Mouse (Mus musculus) frontal cortex, postnatal 25 days (tissue): ENCODE results near the gene Nek11.

Source experiments
- DNase-seq, 2 experiments: peaks; one replicate each; pipeline ENCODE4 v3.0.0; 2022; ENCODE audit warnings: low spot score in 2 of 2

The Nek11 gene

DNA sequence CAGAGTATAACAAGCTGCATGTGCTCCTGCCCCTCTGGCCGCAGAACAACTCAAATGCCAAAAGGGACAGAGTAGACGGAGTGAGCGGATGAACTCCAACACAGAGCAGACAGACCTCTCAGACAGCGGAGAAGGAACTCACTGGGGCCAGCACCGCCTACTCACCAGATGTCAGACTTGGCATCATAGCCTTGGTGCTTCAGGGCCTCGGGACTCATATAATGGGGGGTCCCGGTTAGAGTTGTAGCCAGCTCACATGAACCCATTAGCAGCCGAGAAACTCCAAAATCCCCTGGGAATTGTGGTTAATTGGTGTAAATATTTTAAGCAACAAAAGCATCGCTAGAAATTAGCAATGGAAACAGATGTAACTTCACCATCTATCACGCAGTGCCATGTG lies 82.1 kb downstream of the Nek11 start:
- DNase-seq = no peak

- no peak for DNase-seq
These were observed 82.6 kb downstream of the Nek11 start for GRCm38 (mm10) chr9:105312686-105313085.

- peak in 1 of 2 experiments; percentile 33 for DNase-seq
These were observed 85.6 kb downstream of the Nek11 start for GRCm38 (mm10) chr9:105309553-105310281.

DNA sequence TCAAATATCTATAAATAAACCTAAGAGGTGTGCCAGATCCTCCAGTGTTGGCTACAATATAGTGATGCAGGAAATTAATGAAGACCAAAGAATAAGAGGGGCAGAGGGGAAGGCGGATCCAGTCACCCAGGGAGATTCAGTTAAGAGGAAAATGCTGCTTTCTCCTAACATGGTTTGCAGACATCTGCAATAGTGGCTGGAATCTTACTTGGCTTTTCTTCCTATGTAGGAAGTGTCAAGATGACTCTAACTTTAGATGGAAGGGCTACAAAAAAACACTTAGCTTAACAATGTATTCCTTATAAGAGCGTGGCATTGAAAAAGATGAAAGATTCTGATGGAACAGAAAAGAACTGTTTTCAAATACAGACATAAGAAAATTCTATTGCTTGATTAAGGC lies 89.3 kb downstream of the Nek11 start:
- DNase-seq = no peak

GRCm38 (mm10) chr9:105302230-105302629 lies 93.1 kb downstream of the Nek11 start:
- no peak for DNase-seq

- DNase-seq = no peak
These were observed 93.9 kb downstream of the Nek11 start for GRCm38 (mm10) chr9:105301396-105301795.

DNA sequence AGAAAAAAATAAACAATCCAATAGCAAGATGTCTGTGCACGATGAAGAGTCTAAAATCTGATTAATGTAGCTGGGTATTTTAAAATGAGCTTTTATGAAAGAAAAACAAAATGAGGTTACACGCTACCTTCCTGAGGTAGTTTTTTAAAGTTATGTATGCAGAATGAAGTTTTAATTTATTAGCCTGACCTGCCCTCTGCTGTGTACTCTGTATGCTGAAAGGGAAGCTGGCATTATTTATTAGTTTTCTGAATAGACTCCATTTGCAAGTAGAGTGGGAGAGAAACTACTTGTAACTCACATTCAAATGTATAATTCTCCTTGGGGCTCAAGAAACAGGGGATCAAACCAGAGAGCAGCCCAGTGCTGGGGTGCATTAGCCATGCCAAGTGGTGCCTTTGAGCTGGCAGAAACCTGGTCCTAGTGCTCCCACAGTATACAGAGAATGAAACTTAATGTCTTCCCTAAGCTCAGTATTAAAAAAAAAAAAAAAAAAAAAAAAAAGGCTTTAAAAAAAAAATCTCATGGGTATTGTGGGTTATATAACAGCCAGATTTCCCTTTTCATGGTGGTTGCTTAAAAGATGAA lies 94.5 kb downstream of the Nek11 start:
- no peak for DNase-seq

DNA sequence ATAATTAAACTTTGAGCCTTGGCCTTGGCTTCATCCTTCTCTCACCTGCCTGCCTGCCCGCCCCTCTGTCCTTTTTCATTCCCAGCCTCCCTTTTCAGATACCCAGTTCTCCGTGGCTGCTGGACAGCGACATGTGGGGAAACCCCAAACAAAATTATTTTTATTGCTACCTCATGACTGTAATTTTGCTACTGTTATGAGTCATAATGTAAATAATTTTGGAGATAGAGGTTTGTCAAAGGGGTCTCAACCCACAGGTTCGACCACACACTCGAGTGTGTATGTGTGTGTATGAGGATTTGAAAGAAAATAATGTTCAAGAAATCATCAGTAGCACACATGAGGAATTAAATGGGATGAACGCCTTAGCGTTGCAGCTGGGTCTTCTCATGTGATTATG lies 110.7 kb downstream of the Nek11 start:
- DNase-seq = no peak

DNA sequence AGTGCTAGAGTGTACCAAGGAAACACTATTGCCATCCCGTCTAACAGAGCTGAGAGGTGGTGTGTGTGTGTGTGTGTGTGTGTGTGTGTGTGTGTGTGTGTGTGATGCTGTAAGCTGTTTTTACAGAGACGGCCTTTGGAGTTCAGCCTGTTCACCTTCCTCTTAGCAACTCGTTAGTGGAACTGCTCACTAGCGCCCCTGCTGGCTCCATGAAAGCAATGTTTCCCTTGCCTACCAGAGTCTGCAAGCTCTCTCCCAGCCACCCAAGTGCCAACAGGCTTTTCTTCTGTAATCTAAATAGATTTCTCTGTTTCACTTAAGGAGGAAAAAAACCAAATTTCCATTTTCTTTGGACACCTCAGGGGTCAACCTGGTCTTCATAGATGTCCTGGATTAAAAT lies 112.6 kb downstream of the Nek11 start:
- no peak for DNase-seq

DNA sequence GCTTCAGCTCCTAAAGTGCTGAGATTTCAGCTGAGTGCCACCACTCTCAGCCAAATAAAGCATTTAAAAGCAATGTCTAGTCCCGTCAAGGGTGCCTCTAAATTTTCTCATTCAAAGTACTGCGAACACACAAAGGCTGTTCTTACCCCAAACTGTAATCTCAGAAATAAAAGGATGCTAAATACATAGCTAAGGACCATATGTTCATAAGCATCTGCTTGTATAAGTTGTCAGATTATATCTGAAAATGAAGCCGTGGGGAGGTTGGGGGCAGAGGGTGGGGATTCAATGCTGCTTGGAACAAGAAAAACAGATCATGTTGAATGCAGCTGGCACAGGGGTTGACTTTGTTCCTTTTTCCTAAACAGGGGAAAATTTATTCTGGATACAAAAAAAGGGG lies 120.4 kb downstream of the Nek11 start:
- DNase-seq = peak in 1 of 2 experiments; percentile 7

GRCm38 (mm10) chr9:105274286-105274685 lies 121.0 kb downstream of the Nek11 start:
- DNase-seq = no peak

DNA sequence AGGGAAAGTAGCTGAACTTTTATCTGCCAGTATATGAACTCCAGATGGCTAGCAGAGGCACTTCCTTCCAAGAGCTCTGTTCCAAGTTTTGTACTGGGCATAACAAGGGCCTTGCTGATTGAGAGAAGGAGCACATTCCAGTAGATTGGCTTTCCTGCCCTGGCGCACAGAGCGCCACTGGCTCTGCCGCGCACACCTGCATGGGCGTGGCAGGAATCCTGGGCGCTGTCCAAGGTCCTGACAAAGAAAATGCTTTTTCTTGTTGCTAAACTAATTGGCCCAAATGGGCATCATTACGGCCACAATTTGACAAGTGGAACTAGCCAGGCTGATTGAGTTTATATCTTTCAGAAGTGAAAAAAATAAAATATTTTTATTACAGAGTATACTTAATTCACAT lies 123.1 kb downstream of the Nek11 start:
- DNase-seq = no peak

DNA sequence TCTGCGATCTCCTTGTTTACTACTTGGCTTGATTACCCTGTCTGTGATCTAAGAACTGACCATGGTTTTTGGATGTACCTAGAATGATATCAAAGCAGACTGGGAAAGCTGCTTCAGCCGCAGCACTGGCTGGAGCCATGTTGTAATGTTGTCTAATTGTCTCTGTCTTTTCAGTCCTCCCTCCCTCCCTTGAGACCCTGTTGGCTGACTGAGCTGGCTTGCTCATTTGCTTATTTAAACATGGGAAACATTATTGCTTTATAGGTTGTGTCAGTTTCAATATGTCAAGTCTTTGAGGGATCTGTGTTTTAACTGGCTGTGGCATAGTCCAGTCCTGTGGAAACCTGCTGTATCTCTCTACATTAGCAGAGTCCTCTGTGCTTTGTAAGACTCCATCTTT lies 132.2 kb downstream of the Nek11 start:
- DNase-seq = no peak

- no peak for DNase-seq
These were observed 137.7 kb downstream of the Nek11 start for GRCm38 (mm10) chr9:105257668-105258067.

DNA sequence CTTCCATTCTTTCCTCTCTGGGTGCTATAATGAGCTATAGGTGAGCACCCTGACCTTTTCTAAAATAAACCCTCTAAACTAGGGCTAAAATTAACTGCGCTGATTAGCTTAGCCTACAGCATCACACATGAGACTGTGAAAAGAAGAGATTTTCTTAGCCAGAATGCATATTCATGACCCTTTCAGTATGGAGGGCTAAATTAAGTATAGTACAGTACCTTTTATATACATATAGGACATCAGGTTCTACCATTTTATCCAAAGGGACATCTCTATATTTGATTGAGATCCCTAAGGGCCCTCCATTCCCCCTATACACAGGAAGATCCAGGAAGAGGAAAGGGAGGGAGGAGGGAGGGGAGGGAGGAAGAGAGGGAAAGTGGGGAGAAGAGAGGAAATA lies 141.2 kb downstream of the Nek11 start:
- no peak for DNase-seq

DNA sequence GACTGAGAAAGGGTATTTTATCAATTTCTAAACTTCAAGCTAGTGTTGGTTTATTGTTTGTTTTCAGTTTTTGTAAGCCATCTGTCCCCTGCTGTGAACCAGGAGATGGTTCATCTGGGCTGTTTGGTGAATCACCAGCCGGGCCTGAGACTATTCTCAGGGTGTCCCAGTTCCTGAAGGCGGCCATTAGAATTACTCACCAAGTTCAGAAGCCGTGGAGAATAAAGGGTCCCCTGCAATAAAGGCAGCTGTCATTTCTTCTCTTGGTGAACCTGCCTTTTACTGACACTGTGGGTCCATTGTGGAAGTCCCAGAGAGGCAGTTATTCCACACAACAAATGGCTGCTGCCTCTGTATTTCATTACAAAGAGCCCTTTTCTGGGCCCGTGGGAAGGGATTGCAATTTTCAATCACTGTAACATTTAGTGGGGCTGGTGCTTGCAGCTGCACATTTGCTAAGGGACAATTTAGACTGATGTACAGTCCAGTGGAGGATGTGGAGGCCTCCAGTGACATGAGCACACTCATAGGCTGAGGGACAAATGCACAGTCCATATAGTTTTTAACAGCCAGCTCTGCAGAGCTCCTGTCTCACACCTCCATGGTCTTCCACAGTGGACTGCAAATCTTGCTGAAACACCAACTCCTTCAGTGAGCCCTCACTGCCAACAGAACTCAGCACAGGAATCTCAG lies 142.8 kb downstream of the Nek11 start:
- no peak for DNase-seq

DNA sequence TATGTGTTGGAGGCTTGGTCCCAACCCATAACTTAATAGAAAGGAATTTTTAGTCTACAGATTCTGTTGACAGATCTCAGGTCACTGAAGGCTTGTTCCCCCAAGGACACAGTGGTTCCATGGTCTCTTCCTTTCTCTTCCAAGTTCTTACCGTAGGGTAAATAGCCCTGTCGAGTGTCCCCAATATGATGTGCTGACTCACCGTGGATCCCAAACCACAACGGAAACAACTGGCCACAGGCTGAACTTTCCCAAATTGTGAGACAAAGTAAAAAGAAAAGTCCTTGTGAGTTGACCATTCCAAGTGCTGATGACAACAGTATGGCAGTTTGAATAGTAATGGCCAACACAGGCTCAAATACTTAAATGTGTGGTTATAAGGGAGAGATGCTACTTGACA lies 144.1 kb downstream of the Nek11 start:
- DNase-seq = no peak

- DNase-seq = no peak
These were observed 151.3 kb downstream of the Nek11 start for GRCm38 (mm10) chr9:105244024-105244423.

GRCm38 (mm10) chr9:105214434-105214833 lies 180.9 kb downstream of the Nek11 start:
- DNase-seq = no peak

GRCm38 (mm10) chr9:105200305-105200704 lies 195.0 kb downstream of the Nek11 start:
- no peak for DNase-seq

- no peak for DNase-seq
These were observed 208.6 kb downstream of the Nek11 start for GRCm38 (mm10) chr9:105186725-105187124.

DNA sequence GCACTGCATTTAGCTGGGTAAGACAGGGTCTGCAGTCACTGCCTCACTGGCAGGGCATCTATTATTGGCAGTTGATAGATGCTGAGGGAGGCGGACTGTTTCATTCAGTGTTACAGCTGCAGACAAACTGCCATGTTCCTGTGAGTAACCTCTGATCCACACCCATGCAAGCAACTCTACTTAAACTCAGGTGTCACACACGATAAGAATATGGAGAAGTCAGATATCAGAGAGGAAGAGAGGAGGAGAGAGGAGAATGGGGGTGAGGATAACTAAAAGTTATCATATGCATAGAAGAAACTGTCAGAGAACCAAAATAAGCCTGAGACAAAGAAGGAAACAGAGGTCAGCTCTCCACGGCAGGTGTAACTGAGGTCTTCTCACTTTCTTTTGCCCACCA lies 212.9 kb downstream of the Nek11 start:
- no peak for DNase-seq

- DNase-seq = no peak
These were observed 250.3 kb downstream of the Nek11 start, which contains the start of gene 1700080E11Rik for GRCm38 (mm10) chr9:105144992-105145391. Gene 1700080E11Rik (minus strand): TSS chr9:105145092.
